Mouse (Mus musculus): ENCODE results near the gene Nphs1.

The Nphs1 gene

DNA sequence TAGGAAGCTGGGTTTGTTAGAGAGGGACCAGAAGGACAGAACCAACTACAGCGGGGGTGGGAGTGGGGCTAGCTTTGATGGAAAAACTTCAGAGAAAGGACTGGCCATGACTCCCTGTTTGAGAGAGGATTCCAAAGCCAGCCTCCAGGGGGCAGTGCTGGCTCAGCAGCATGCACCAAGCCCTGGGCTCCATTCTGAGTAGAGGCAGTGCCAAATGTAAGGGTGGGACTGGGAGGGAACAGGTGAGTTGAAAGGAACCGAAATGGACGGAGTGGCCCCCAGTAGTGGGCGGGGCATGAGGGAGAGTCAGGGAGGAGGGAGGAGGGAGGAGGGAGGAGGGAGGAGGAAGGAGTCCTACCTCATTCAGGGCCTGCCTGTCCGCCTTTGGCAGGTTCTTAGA is 17.4 kb upstream of the Nphs1 start:
- in situ Hi-C loops (cut with MboI, MseI) = no loop called here

DNA sequence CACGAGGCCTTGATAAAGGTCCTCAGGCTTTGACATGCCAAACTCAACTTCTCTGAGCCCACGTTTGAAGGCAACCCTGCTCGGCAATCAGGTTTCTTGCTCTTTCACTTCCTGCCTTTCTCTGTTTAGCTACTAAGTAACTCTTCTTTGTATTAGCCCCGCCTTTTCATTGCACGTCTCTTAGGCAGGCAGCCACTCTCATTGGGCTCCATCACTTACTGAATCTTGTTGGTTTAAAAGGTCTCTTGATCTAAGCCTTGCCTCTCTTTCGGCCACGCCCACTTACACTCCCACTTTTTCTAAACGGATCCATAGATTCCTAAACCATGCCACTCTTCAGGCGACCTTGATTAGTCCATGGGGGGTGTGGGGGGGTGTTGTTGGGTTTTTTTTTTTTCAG is 14.4 kb upstream of the Nphs1 start:
- in situ Hi-C loops (cut with MboI, MseI) = no loop called here

DNA sequence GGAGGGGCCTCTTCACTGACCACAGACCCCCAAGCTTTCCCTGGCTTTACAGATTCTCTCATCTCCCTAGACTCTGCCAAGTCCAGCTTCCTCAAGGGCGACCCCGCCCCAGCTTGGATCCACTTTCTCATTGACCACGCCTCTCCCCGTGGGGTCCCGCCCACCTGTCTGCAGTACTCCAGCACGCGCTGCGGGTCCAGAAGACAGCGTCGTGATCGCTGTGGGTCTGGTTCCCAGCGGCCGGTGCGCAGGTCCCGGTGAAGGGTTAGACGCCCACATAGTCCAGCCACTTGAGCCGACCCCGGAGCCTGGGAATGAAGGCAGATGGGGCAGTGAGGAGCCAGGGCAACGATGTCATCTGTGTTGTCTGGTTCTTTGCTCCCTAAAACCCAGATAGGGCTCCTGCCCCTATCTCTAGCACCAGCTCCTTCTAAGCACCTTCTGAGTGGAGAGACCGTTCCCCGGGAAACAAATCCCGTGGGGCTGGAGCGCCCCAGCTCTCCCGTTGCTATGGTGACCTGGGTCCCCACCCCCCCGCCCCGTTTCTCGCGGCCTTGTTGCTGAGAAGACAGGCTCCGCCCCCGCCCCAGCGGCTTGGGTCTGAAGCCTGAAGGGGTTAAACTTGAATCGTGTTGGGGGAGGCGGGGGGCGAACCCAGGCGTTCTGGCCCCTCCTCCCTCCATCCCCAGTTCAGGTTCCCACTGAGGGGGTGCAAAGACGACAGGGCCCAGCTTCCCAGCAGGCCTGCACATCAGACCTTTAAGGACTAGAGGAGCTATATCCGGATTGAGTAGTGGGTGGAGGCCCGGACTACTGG is 13.8 kb upstream of the Nphs1 start:
- in situ Hi-C loops (cut with MboI, MseI) = no loop called here

- in situ Hi-C loops (cut with MboI, MseI) = no loop called here
Measured at GRCm38 (mm10) chr7:30444971-30445751, 13.0 kb upstream of the Nphs1 start, which contains the start of gene Aplp1. Gene Aplp1 (minus strand): TSS chr7:30445535.

- in situ Hi-C loops (cut with MboI, MseI) = no loop called here
Measured at GRCm38 (mm10) chr7:30450241-30450640, 7.9 kb upstream of the Nphs1 start.

DNA sequence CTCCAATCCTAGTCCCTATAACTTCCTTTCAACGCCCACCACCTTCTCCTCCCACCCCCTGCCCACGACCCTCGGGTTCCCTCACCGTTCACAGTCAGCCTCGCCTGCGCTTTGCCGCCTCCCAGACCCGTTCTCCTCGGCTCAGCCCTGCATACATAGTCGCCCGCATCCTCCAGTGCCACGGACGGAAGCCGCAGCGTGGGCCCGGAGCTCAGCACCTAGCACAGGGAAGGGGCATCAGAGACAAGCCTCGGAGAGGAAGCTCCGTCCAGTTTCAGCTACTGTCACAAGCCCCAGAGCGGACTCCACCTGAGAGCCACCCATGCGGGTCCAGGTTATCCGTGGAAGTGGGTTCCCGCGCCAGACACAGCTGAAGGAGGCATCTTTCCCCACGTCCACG is 4.8 kb upstream of the Nphs1 start:
- in situ Hi-C loops (cut with MboI, MseI) = no loop called here

DNA sequence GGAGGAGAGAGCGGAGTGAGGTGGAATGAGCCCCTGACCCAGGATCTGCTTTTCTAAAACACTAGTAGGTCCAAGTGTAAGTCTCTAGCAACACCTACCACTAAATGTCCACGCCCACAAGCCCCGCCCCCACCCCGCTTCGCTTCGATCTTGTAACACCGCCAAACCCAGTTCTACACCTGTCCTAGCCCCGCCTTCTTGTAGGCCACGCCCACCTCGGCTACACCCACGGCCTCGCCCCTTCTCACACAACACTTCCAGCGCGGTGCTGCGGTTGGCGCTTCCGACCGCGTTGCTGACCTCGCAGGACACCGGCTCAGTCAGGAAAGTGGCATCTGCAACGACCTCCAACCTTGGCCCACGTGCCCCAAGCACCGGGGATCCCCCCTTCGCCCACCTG is 4.3 kb upstream of the Nphs1 start:
- in situ Hi-C loops (cut with MboI, MseI) = no loop called here

DNA sequence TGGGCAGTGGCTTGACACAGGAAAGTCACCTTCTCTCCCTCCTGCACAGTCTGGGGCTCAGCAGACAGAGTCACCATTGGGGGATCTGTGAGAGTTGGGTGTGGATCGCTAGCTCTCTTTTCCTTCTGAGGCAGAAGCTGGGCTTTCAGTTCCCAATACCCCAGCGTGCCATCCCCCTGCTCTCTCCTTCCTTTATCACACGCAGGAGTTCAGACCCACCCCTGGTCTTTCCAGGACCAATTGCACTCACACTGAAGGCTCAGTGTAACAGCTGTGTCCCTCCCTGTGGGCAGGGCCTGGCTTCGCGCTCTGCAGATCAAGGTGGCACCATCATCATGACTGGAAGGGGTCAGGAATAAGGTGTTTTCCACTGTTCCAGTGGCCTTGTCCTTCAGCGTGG is 3.9 kb upstream of the Nphs1 start:
- in situ Hi-C loops (cut with MboI, MseI) = no loop called here

- in situ Hi-C loops (cut with MboI, MseI) = no loop called here
Measured at GRCm38 (mm10) chr7:30456487-30456886, 1.6 kb upstream of the Nphs1 start.

DNA sequence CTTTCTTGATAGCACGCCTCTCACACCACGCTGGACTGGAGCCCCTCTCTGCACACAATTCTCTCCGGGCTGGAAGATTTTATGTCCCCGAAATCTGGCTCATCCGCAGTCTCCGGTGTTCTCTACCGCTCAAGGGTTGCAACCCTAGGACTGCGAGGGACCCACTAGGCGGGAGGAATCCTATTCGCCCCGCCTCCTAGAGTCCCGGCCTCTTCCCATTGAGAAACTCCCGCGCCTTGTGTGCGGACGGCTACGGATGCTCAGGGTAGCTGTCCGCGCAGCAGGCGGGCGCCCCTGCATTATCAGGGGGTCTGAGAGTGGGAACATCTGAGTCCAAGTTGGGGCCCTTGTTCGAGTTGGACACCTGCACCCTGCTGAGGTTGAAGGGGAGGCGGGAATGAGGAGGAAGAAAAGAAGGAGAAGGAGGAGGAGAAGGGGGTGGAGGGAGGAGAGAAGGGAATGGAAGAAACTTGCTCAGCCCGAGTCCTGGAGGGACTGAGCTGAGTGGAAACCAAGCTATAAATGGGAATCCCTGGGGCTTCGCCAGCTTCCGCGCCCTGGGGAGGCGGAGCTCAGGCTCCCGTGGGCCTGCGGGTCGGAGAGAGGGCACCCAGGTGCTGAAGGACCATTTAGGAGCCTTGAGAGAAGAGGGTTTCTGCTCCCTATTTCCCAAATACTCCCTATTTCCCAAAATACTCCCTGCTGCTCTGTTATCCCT is 1.0 kb upstream of the Nphs1 start:
- in situ Hi-C loops (cut with MboI, MseI) = no loop called here

GRCm38 (mm10) chr7:30459484-30459883 is 1.4 kb downstream of the Nphs1 start:
- in situ Hi-C loops (cut with MboI, MseI) = no loop called here

DNA sequence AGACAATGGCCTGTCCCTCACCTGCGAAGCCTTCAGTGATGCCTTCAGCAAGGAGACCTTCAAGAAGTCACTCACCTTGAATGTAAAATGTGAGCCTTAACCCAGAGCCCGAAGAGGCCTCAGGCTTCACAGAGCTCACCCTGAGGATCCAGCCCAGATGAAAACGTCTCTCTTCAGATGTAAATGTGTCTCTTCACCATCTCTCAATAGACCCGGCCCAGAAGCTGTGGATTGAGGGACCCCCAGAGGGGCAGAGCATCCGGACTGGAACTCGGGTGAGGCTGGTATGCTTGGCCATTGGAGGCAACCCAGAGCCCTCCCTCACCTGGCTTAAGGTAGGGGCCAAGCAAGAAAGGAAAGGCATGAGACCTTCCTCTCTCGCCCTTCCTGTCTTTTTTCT is 5.5 kb downstream of the Nphs1 start:
- in situ Hi-C loops (cut with MboI, MseI) = no loop called here

- in situ Hi-C loops (cut with MboI, MseI) = no loop called here
Measured at GRCm38 (mm10) chr7:30463996-30464395, 5.9 kb downstream of the Nphs1 start.

DNA sequence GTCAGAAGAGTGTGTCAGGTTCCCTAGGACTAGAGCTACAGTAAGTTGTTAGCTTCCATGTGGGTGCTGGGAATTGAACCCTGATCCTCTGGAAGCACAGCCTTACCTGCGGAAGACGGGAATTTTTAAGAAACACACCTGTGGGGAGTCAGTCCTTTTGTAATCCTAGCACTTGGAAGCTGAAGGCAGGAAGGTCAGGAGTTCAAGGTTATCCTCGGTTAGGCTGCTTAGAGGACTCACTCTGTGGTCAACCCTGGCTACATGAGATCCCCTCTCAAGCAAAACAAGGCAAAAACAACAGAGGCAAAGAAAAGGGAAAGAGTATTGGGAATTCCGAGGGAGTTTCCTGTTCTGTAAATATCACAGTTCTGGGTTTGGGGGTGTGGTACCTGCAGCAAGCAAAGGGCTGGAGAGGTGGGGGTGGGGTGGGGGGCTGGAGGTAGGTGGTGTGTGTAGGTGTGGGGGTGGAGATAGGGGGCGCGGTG is 6.7 kb downstream of the Nphs1 start:
- in situ Hi-C loops (cut with MboI, MseI) = no loop called here

DNA sequence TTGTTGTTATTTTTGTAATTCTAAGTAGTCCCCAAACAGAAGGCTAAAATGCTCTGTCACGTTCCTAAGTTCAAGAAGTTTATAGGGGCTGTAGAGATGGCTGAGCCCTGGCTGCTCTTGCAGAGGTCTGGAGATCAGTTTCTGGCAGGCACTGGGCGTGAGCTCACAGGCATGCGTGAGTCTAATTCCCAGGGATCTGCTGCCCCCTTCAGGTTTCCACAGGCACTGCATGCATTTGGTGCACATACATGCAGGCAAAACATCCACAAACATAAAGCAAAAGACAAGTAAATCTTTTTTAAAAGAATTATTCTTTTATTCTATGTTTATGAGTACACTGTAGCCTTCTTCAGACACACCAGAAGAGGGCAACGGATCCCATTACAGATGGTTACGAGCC is 14.3 kb downstream of the Nphs1 start:
- in situ Hi-C loops (cut with MboI, MseI) = loop anchor here (10.0 kb wide), 1 partner anchor 108 kb away; the partner anchor contains the start of gene Lrfn3

DNA sequence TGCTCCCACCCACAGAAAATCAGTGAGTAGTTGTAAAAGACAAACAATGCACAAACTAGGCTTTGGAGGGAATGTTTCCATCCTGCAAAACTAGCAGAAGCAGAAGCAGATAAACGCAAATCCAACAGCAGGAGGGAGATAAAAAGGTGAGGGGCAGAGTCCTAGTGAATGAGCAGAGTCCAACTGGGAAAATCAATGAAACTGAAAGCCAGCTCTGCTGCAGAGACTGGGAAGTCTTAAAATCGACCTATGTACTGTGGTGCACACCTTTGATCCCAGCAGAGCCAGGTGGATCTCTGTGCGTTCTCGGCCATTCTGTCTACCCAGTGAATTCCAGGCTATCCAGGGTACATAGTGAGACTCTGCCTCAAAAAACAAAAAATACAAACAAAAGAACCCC is 16.9 kb downstream of the Nphs1 start:
- in situ Hi-C loops (cut with MboI, MseI) = loop anchor here (10.0 kb wide), 1 partner anchor 110 kb away; the partner anchor contains the start of gene Lrfn3

GRCm38 (mm10) chr7:30476136-30476535 is 18.0 kb downstream of the Nphs1 start:
- in situ Hi-C loops (cut with MboI, MseI) = loop anchor here (10.0 kb wide), 1 partner anchor 111 kb away; the partner anchor contains the start of gene Lrfn3

- in situ Hi-C loops (cut with MboI, MseI) = loop anchor here (10.0 kb wide), 1 partner anchor 113 kb away; the partner anchor contains the start of gene Lrfn3
Measured at GRCm38 (mm10) chr7:30477415-30478381, 19.6 kb downstream of the Nphs1 start.

- in situ Hi-C loops (cut with MboI, MseI) = no loop called here
Measured at GRCm38 (mm10) chr7:30484250-30484649, 26.1 kb downstream of the Nphs1 start.

DNA sequence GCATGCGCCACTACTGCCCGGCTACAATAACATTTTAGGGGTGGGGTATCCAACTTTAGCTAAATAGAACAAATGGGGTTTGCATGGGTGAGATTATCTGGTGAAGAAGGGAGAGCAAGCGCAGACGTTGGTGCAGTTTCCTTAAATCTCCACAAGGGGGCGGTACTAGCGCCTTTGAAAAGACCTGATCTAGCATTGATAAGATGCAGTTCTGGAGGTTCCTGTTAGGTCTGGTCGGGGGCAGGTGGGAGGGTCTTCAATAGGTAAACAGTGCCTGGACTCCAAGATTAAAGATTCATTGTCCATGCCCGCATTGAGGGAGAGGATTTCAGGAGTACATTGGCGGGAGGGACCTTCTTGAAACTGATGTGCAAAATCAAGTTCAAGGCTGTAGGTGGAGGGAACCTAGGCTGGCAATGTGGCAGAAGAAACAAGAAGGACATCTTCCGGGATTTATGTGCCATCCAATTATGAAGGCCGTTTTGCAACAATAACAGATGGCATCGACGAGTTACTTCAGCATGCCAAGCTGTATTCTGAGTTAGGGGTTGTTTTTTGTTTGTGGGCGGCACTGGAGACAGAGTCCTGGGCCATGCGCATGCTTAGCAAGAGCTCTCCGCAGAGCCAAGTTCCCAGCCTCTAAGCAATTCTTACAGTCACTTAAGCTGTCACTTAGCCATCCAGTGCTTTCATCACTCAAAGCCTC is 32.3 kb downstream of the Nphs1 start:
- in situ Hi-C loops (cut with MboI, MseI) = loop anchor here (5.0 kb wide), 1 partner anchor 127 kb away; no protein-coding TSS in a partner anchor

All from regulatory T cell (primary cell).